Mouse (Mus musculus) bone marrow, adult 2 months (tissue): ENCODE measurements around the gene Wdr5.

Experiments used
- CTCF ChIP-seq: fragments of 200-500 bp; IDR thresholded peaks from 2 replicates; pipeline ENCODE4 v1.5.1; 2011; ENCODE audit warnings: low read length, control low read depth; ENCODE audit not compliant: control insufficient read depth, insufficient read depth
- POLR2A ChIP-seq: fragments of 200-500 bp; IDR thresholded peaks from 2 replicates; pipeline ENCODE4 v1.6.1; 2011; ENCODE audit warnings: low read depth, mild to moderate bottlenecking, control low read depth, low read length, borderline replicate concordance; ENCODE audit not compliant: control insufficient read depth

GRCm38 (mm10) chr2:27539772-27540514 lies 25.0 kb downstream of the Wdr5 start:
- no peak for TF ChIP-seq CTCF
- TF ChIP-seq POLR2A: peak; percentile 86
